Mouse (Mus musculus) spleen, postnatal 14 days (tissue): ENCODE data around the gene Olfr972.
"Not testable (repeated sequence)": the region's sequence is repeated elsewhere in the genome, so short reads cannot be mapped to it uniquely, and the experiment has no call there.

Experiments used
- DNase-seq, 2 experiments: peaks; one replicate each; pipeline ENCODE4 v3.0.0; 2021 to 2022; ENCODE audit warnings: low spot score in 2 of 2

Olfr972 gene

GRCm38 (mm10) chr9:39866122-39866521 lies at the start of gene Olfr972:
Gene Olfr972 (plus strand): TSS chr9:39866422.
- DNase-seq: no peak

DNA sequence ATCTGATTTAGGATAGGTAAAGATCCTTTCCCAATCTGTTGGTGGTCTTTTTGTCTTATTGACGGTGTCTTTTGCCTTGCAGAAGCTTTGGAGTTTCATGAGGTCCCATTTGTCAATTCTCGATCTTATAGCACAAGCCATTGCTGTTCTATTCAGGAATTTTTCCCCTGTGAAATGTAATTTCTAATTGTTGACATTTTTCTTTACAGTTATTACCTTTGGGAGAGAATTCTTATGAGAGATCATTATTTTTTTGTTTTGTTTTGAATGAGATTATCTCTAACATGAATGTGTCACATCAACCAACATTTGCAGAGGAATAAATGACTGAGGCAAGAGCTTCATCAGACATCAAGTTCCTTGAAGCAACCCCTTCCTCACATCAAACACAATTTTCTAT lies 29.6 kb upstream of the Olfr972 start, which contains the start of gene Olfr971:
Olfr971 (plus strand) TSS at position 301 of the 400 bp plus-strand sequence.
- not testable (repeated sequence) for DNase-seq

DNA sequence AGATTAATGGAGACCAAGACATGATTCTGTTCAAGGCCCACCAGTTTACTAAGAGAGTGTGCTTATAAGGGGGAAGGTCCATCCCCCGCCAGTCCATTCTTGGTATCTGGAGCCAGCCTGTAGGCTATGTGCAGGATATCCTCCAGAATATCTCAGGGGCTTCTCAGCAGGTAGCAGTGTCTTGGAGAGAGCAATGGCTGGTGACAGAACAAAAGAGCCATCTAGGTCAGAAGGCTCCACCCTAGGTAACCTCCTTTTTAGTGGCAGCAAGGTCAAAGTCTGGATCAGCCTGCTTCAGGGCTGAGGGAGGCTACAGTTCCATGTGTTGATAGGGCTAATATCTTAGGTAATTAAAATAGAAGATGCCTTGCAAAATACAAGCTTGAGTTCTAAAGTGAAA lies 5.8 kb downstream of the Olfr972 start:
- DNase-seq: not testable (repeated sequence)

DNA sequence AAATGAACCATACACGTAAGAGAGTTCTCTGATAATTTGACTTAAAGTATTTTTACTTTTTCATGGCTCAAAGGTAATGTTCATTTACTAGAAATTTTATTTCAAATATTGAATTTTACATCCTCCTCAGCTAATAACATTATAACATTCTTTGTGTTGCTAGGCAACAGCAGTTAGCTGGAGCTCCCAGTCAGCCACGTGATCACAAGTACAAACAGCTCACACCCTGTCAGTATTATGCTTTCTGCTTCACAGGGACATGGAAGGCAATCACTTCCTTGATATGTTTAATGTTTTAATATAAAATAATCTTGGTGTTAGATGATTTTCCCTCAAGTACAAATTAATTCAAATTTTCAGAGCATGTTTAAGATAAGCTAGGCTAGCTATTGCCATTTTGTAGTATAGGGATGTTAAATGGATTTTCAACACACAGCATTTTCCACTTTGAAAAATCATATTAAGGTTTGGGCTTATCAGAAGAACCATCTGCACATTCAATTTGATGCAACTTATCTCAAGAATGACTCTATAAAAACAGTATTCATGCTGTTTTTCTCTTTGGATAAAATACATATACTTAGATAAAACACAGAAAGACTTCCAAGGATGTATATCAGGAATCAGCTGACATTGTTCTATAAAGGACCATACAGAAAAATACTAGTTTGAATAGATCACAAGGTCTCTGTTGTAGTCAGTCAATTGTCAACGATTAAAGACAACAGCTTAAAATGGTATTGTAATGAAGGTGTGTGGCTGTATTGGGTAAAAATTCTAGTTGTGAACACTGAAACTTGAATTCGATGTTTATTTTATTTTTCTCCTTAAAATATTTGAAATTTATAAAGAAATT lies 11.5 kb downstream of the Olfr972 start:
- not testable (repeated sequence) for DNase-seq

- no peak for DNase-seq
Measured at GRCm38 (mm10) chr9:39905106-39905505, 38.9 kb downstream of the Olfr972 start.

- no peak for DNase-seq
Measured at GRCm38 (mm10) chr9:39907036-39907435, 40.8 kb downstream of the Olfr972 start, which contains the start of gene Olfr229. Gene Olfr229 (plus strand): TSS chr9:39907336.

- no peak for DNase-seq
Measured at GRCm38 (mm10) chr9:39909939-39910338, 43.7 kb downstream of the Olfr972 start.
